Mouse (Mus musculus) central nervous system, embryonic 18 days (tissue): Measurements from ENCODE around the gene Vmn1r63. TPM values are rescaled to one million over a fixed set of nuclear protein-coding genes. Genes with fewer than 3 reads are reported as not detected.

Experiments
- polyA plus RNA-seq: library from polyadenylated mRNA; depleted of rRNA; stranded (reverse); fragments of >200 nt; gene quantifications from 2 replicates; pipeline ENCODE4 v1.2.3, GENCODE M21; 2012; rRNA removed

Vmn1r63 gene
- polyA plus RNA-seq, result not detected in 2 replicates

DNA sequence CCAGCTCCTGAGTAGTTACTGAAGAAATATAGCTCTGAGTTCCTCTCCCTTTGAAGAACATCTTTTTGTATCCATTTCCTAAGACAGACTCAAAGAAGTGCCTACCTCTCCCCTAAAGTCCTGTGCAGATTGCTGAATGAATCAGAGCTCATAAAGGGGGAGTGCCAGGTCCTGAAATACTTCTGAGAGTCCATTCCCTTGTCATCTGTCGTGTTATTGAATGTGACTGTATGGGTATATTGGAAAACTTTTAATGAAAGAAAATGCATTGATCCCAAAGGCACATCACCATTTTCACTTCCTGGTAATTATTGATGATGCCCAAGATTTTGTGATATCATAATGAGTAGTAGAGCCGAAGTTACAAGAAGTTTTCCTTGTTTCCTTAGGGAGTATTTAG lies at the start of gene Vmn1r63:
TSS of gene Vmn1r63 (minus strand) at position 101 of the 400 bp plus-strand sequence.

Other genes with a start within 250 kb of the Vmn1r63 start
- gene Vmn1r61, start 192.2 kb downstream of the Vmn1r63 start, polyA plus RNA-seq, result not detected in 2 replicates
- not detected in 2 replicates for gene Vmn1r62, start 131.8 kb downstream of the Vmn1r63 start, polyA plus RNA-seq
- not detected in 2 replicates for gene Vmn1r64, start 79.1 kb upstream of the Vmn1r63 start, polyA plus RNA-seq
- gene Vmn1r65, start 205.6 kb upstream of the Vmn1r63 start, polyA plus RNA-seq, result not detected in 2 replicates
- gene Nlrp4c, start 239.7 kb upstream of the Vmn1r63 start, polyA plus RNA-seq, result not detected in 2 replicates